Mouse (Mus musculus) G1E-ER4 (cell line): ENCODE data around the gene Klc4. TPM values are rescaled to one million over a fixed set of nuclear protein-coding genes. Genes with fewer than 3 reads are reported as not detected.

Experiments
- GATA1 ChIP-seq: IDR thresholded peaks from one replicate; pipeline ENCODE4 v1.8.0; 2012; ENCODE audit warnings: low read length, inconsistent platforms
- polyA plus RNA-seq: library from polyadenylated mRNA; stranded (reverse); fragments of >175 nt; gene quantifications from 2 replicates; pipeline ENCODE4 v1.2.3, GENCODE M21; 2012

Klc4 gene
- polyA plus RNA-seq, 1 experiment: 7.8 TPM

DNA sequence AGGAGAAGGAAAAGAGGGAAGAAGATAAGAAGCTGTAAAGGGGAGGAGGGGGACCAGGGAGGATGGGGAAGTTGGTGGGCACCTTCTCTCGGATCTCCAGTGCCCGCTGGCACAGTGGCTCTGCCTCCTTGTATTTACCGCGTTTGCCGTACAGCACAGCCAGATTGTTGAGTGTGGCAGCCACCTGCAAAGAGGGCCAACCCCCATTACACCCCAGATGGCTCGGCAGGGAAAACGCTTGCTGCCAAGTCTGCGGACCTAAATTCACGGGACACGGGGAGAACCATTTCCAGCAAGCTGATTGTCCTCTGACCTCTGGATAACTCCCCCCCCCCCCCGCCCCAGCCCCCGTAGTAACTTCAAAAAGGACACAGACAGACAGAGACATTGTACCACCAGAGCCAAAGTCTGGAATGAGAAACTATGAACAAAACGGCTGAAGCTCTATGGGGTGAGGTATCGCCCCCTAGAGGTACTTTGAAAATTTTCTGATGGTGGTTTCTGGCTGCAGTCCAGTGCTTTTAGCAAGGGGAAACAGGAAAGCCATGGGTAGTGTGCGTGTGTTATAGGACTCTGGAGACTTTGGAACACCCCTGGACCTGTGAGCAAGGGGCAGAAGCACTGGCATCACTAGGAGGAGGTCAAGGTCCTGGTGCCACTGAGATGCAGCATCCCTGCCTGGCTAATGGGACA is 8.8 kb downstream of the Klc4 start:
- TF ChIP-seq GATA1: no peak

GRCm38 (mm10) chr17:46629685-46630441 is 16.0 kb downstream of the Klc4 start:
- TF ChIP-seq GATA1: no peak

GRCm38 (mm10) chr17:46628791-46629684 is 16.8 kb downstream of the Klc4 start, which contains the start of gene Ptk7:
Ptk7 (minus strand) TSS chr17:46629504.
- TF ChIP-seq GATA1: no peak

DNA sequence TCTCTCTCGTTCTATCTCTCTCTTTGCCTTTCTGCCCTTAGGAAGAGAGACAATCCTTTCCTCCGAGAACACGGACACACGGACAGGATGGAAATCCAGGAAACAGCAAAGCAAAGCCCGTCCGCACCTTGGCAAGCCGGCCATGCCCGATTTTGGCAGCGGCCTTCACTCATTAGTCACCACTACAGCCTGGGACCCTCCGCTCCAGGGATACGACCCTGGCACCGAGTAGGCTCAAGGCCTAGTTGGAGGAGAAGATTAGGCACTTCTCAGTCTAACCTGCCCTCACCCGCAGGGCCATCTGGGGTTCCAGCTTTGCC is 17.4 kb downstream of the Klc4 start:
- TF ChIP-seq GATA1: no peak

DNA sequence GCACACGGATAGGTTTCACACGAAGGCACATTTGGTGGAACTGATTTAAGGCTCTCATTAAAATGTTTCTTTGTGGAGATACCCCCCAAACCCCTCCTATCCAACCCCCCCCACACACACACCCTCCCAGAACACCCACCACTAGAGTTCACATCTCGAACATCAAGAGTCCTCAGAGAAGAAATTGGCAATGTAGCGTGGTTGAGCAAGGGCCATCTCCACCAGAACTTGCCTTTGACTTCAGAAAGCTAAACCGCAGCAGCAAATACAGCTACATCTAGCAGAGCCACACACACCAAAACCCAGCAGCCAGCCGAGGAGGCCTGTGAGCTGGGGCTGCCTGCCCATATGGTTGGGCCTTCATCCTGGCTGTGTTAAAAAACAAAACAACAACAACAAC is 18.4 kb downstream of the Klc4 start:
- no peak for TF ChIP-seq GATA1

GRCm38 (mm10) chr17:46624598-46624997 is 21.2 kb downstream of the Klc4 start:
- no peak for TF ChIP-seq GATA1

DNA sequence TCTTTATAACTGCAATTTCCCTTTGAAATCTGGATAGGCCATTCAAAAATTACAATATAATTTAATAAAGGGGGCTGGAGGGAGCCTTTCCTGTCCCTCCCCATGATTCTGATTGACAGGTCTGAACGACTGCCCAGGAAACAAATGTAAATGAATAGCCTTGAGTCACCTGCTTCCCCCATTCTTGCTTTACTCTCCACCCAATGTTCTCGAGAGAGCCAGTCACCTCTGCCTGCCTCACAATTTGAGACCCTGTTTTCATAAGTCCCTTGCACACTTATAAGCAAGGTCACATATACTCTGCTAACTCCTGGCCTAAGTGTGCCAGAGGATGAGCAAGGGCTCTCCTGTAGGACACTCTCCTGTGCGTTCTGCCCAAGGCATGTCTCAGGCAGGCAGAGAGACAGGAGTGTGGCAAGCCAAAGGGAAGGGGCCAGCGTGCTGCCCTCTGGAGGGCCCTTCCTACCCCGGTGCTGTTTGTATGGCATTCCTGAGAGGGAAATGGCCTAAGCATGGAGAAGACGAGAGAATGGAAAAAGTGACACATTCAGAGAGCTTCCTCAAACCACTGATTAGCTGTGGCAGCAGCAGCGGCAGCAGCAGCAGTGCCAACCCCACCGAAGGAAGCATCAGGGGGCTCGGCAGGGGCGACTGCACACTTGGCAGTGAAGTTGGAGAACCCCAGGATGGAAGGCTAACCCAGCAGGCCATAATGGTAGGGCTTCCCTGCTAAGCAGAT is 21.8 kb downstream of the Klc4 start:
- TF ChIP-seq GATA1: no peak

GRCm38 (mm10) chr17:46622269-46622668 is 23.6 kb downstream of the Klc4 start:
- TF ChIP-seq GATA1: no peak

GRCm38 (mm10) chr17:46621324-46621723 is 24.5 kb downstream of the Klc4 start:
- TF ChIP-seq GATA1: no peak

GRCm38 (mm10) chr17:46619683-46620357 is 26.0 kb downstream of the Klc4 start:
- TF ChIP-seq GATA1: no peak

DNA sequence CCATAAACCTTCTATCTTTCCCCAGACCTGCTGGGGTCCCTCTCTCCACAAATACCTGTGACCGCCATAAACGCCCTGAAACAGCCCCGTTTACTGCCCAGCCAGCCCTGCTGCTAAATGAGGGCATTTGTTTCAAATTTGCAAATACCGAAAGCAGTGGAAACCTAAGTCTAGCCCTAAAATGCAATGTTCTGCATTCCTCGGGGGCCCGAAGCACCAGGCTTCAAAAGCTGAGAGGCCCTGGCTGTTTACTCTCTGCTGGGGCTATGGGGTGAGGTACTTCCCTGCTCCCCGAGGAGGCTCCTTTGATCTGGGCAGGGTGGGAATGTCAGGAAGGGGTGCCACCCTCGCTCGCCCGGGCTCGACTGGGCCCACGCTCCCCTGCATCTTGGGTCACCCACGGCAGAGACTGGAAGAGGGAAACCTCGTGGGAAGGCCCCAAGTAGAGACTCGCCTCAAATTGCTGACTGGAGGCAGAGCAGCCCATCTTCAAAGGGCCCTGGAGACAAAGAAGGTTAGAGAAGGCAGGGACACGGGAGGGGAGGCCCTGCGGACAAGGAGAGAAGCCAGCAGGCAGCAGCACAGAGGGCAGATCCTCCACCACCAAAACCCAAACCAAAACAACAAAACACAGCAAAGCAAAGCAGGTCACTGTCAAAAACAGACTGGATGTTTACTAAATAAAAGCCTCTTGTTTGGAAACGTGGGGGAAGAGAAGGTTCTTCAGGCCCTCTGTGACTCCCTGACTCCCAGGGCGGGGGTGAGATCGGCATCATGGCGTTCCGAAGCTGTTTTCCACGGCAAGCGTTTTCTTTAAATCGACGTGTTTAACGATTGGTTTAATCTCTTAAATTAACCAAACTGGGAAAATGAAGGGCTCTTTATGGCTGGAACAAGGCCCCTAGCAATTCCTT is 26.8 kb downstream of the Klc4 start:
- TF ChIP-seq GATA1: no peak

- no peak for TF ChIP-seq GATA1
Observed at GRCm38 (mm10) chr17:46618394-46618768, 27.4 kb downstream of the Klc4 start.

GRCm38 (mm10) chr17:46617799-46618198 is 28.0 kb downstream of the Klc4 start:
- TF ChIP-seq GATA1: no peak

DNA sequence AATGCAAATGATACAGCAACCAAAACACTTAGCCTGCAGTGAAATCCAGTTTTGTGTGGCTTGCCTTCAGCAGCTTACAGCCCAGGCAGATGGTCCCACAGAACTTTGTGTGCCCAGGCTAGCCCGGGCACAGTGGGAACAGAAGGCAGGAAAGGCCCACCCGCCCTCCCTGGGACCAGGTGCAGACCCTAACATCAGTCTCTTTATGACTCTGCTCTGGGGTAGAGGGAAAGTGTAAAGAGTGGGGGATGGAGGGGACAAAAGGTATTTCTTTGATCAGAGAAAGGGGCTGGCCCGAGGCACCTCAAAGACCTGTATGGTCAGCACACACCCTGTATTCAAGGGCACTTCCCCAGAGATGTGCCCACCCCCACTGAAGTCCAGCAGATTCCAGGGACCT is 32.6 kb downstream of the Klc4 start:
- no peak for TF ChIP-seq GATA1

- no peak for TF ChIP-seq GATA1
Observed at GRCm38 (mm10) chr17:46612820-46613219, 33.0 kb downstream of the Klc4 start.
